Mouse (Mus musculus) heart, embryonic 14.5 days (tissue): ENCODE data around the gene Terb2. TPM values are rescaled to one million over a fixed set of nuclear protein-coding genes. Genes with fewer than 3 reads are reported as not detected.

Experiments used
- ATAC-seq: fragments of 200-750 bp; cut with Nextera tagmentation; 2 replicates; pipeline ENCODE4 v1.8.0; 2017; ENCODE audit warnings: low read depth, moderate TSS enrichment; ENCODE audit not compliant: insufficient number of reproducible peaks, insufficient read depth, low FRiP score
- H3K27ac ChIP-seq, 2 experiments: fragments of 200-500 bp in 1 of 2; fragments of 300-500 bp in 1 of 2; sonication (generic) in 1 of 2; replicated peaks in 1 of 2; 2 replicates each; pipeline ENCODE4 v1.5.1; 2012 to 2014; ENCODE audit warnings: low read depth in 2 of 2, low read length in 2 of 2, control low read depth in 1 of 2, mild to moderate bottlenecking in 1 of 2, mixed read lengths in 1 of 2; ENCODE audit not compliant: control insufficient read depth in 1 of 2, insufficient read depth in 1 of 2
- H3K27me3 ChIP-seq: fragments of 300-500 bp; sonication (generic); 2 replicates; pipeline ENCODE4 v1.6.1; 2014; ENCODE audit warnings: mild to moderate bottlenecking, low read length, control low read depth; ENCODE audit not compliant: control insufficient read depth, insufficient read depth
- H3K36me3 ChIP-seq: fragments of 300-500 bp; sonication (generic); 2 replicates; pipeline ENCODE4 v1.6.1; 2014; ENCODE audit warnings: mild to moderate bottlenecking, control low read depth, low read length, mixed read lengths; ENCODE audit not compliant: control insufficient read depth, insufficient read depth
- H3K4me1 ChIP-seq, 2 experiments: fragments of 200-500 bp in 1 of 2; fragments of 300-500 bp in 1 of 2; sonication (generic) in 1 of 2; 2 replicates each; pipeline ENCODE4 v1.6.1; 2012 to 2014; ENCODE audit warnings: low read length in 2 of 2, control low read depth in 1 of 2, mixed read lengths in 1 of 2; ENCODE audit not compliant: control insufficient read depth in 2 of 2, insufficient read depth in 2 of 2
- H3K4me2 ChIP-seq: fragments of 300-500 bp; sonication (generic); 2 replicates; pipeline ENCODE4 v1.6.1; 2014; ENCODE audit warnings: mild to moderate bottlenecking, low read length
- H3K4me3 ChIP-seq, 2 experiments: fragments of 200-500 bp in 1 of 2; fragments of 300-500 bp in 1 of 2; sonication (generic) in 1 of 2; 2 replicates each; pipeline ENCODE4 v1.5.1; 2012 to 2014; ENCODE audit warnings: low read length in 2 of 2, mild to moderate bottlenecking in 2 of 2, control low read depth in 1 of 2, low read depth in 1 of 2, moderate library complexity in 1 of 2; ENCODE audit not compliant: control insufficient read depth in 1 of 2, insufficient read depth in 1 of 2
- H3K9ac ChIP-seq: fragments of 300-500 bp; sonication (generic); 2 replicates; pipeline ENCODE4 v1.6.1; 2014; ENCODE audit warnings: mild to moderate bottlenecking, low read length
- H3K9me3 ChIP-seq: fragments of 300-500 bp; sonication (generic); 2 replicates; pipeline ENCODE4 v1.6.1; 2016; ENCODE audit warnings: low read length, control low read depth; ENCODE audit not compliant: control insufficient read depth
- WGBS: fragments of 180-500 bp; shearing (Covaris S2); extraction: QIAGEN DNeasy Blood & Tissue Kit; methylation state at CpG from one replicate; pipeline ENCODE4 v1.1.7; 2014; 5-methylcytosine and 5-hydroxymethylcytosine counted together
- polyA plus RNA-seq: library from polyadenylated mRNA; unstranded; fragments of >200 nt; fragmentation: Nextera tagmentation; extraction: Ambion mirVana; gene quantifications from 2 replicates; pipeline ENCODE4 v1.2.1, GENCODE M21; 2014

Terb2 gene
- polyA plus RNA-seq, 1 experiment from 2014 or later: not detected

DNA sequence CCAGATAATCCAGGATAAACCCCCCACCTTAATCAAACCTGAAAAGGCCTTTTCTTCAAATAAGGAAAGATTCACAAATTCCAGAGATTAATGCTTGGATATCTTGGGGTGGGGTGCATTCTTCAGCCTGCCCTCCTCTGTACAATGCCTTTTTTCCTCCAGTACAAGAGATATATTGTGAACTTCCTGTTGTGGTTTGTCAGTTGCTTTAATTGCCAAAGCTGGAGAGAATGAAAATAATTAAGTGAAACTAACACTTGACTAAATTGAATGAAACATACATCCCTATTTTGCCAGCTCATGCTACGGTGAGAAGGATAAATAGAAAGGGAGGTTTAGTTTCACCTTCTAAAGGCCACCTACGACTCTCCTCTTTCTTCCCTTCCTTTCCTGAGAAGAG, 32.2 kb downstream of the Terb2 start:
- Histone ChIP-seq H3K4me2 (no peak overlapping the region), H3K4me1 (peaks cover 0 to 3% of the 10 kb centered on the region in 2 experiments; a peak in 2 of 4 replicates), H3K4me3 (no peak overlapping the region), H3K27me3 (no peaks in the 10 kb centered on the region), H3K9ac (no peak overlapping the region), H3K36me3 (no peaks in the 10 kb centered on the region), H3K27ac (no peak overlapping the region), H3K9me3 (no peaks in the 10 kb centered on the region)
- no peak for ATAC-seq
- WGBS: 78% methylated on average over 2 of the region's 2 CpGs

GRCm38 (mm10) chr2:122221378-122221777, 35.3 kb downstream of the Terb2 start:
- Histone ChIP-seq H3K4me2 (no peak overlapping the region), H3K27ac (no peak overlapping the region), H3K9me3 (no peaks in the 10 kb centered on the region), H3K4me3 (no peak overlapping the region), H3K36me3 (no peaks in the 10 kb centered on the region), H3K27me3 (no peaks in the 10 kb centered on the region), H3K9ac (no peak overlapping the region), H3K4me1 (peaks cover 0 to 3% of the 10 kb centered on the region in 2 experiments; a peak in 2 of 4 replicates)
- WGBS: 20% methylated on average over 4 of the region's 4 CpGs
- ATAC-seq: no peak

GRCm38 (mm10) chr2:122221798-122222197, 35.7 kb downstream of the Terb2 start:
- no peak overlapping the region for H3K4me2 ChIP-seq
- no peak overlapping the region for H3K4me3 ChIP-seq
- ATAC-seq: no peak
- no peak overlapping the region for H3K9ac ChIP-seq
- WGBS: 16% methylated on average over 5 of the region's 5 CpGs
- no peaks in the 10 kb centered on the region for H3K36me3 ChIP-seq
- no peaks in the 10 kb centered on the region for H3K9me3 ChIP-seq
- no peak overlapping the region for H3K27ac ChIP-seq
- no peaks in the 10 kb centered on the region for H3K27me3 ChIP-seq
- peaks cover 0 to 3% of the 10 kb centered on the region in 2 experiments; a peak in 2 of 4 replicates for H3K4me1 ChIP-seq

- Histone ChIP-seq H3K4me2 (no peak overlapping the region), H3K4me1 (peaks cover 0 to 3% of the 10 kb centered on the region in 2 experiments; a peak in 2 of 4 replicates), H3K36me3 (no peaks in the 10 kb centered on the region), H3K27me3 (no peaks in the 10 kb centered on the region), H3K27ac (no peak overlapping the region), H3K4me3 (no peak overlapping the region), H3K9ac (no peak overlapping the region), H3K9me3 (no peaks in the 10 kb centered on the region)
- ATAC-seq: no peak
- WGBS: 66% methylated on average over 5 of the region's 5 CpGs
Measured at GRCm38 (mm10) chr2:122222272-122222671, 36.2 kb downstream of the Terb2 start.

DNA sequence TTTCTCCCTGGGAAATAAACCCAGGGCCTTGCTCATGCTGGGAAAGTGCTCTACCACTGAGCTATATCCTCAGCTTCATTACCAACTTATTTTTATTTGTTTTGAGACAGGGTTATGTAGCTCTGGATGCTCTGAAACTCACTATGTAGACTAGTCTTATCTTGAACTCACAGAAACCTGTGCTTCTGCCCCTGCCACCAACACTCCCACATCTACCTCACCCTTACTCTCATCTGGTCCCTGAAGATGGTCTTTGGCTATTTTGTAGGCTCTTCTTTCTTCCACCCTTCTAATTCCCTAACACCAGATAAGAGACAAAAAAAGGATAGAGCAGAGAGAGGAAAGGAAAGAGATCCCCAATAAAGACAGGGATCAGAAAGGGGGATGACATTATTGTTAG, 37.6 kb downstream of the Terb2 start:
- no peak overlapping the region for H3K27ac ChIP-seq
- no peak for ATAC-seq

GRCm38 (mm10) chr2:122230395-122230794, 44.3 kb downstream of the Terb2 start:
- Histone ChIP-seq H3K9ac (no peak overlapping the region), H3K4me1 (peaks cover 3% of the 10 kb centered on the region in 2 experiments), H3K4me2 (no peak overlapping the region), H3K27me3 (no peaks in the 10 kb centered on the region), H3K27ac (no peak overlapping the region), H3K9me3 (no peaks in the 10 kb centered on the region), H3K4me3 (no peak overlapping the region), H3K36me3 (no peaks in the 10 kb centered on the region)
- 83% methylated on average over 6 of the region's 6 CpGs for WGBS
- no peak for ATAC-seq

More for the DNA sequence above, 37.6 kb downstream of the Terb2 start:
- no peak overlapping the region for H3K4me3 ChIP-seq
- no peaks in the 10 kb centered on the region for H3K36me3 ChIP-seq
- no peaks in the 10 kb centered on the region for H3K27me3 ChIP-seq
- peaks cover 0 to 3% of the 10 kb centered on the region in 2 experiments; a peak in 2 of 4 replicates for H3K4me1 ChIP-seq
- H3K9ac ChIP-seq: no peak overlapping the region
- H3K4me2 ChIP-seq: no peak overlapping the region
- no peaks in the 10 kb centered on the region for H3K9me3 ChIP-seq

DNA sequence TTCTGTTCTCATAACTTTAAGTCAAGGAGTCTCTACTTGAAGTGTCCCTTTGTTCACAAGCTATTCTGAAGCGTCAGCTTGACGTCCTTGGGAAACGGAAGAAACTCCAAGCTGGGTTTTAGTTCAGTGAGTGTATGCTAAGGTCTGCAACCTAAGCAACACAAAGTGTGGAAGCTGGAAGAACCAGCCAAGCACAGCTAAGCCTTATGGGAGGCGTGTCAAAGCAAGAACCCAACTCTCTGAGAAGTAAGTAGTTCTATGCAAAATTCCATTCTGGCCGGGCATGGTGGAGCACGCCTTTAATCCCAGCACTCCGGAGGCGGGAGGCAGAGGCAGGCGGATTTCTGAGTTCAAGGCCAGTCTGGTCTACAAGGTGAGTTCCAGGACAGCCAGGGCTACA, 45.5 kb downstream of the Terb2 start:
- no peak overlapping the region for H3K4me3 ChIP-seq
- peaks cover 4 to 6% of the 10 kb centered on the region in 2 experiments for H3K4me1 ChIP-seq
- no peaks in the 10 kb centered on the region for H3K27me3 ChIP-seq
- WGBS: 87% methylated on average over 9 of the region's 9 CpGs
- no peaks in the 10 kb centered on the region for H3K9me3 ChIP-seq
- no peak overlapping the region for H3K27ac ChIP-seq
- no peak for ATAC-seq
- no peaks in the 10 kb centered on the region for H3K36me3 ChIP-seq
- no peak overlapping the region for H3K9ac ChIP-seq
- no peak overlapping the region for H3K4me2 ChIP-seq

DNA sequence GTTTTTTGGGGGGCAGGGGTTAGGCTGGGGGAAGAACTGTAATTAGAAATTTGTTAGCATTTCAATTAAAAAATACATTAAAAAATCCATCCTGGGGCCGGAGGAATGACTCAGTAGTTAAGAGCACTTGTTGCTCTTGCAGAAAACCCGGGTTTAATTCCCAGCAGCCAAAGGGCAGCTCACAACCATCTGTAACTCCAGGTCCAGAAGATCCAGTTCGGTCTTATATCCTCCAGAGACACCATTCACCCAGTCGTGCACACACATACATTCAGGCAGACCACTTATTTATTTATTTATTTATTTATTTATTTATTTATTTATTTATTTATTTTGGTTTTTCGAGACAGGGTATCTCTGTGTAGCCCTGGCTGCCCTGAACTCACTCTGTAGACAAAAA, 47.3 kb downstream of the Terb2 start:
- ATAC-seq: no peak
- WGBS: 55% methylated on average over 5 of the region's 5 CpGs
- H3K9ac ChIP-seq: no peak overlapping the region
- peaks cover 4 to 6% of the 10 kb centered on the region in 2 experiments for H3K4me1 ChIP-seq
- no peaks in the 10 kb centered on the region for H3K36me3 ChIP-seq
- no peaks in the 10 kb centered on the region for H3K9me3 ChIP-seq
- no peak overlapping the region for H3K27ac ChIP-seq
- H3K4me2 ChIP-seq: peak overlapping the region; percentile 86; the same call in 1 of the 2 replicates
- H3K27me3 ChIP-seq: no peaks in the 10 kb centered on the region
- no peak overlapping the region for H3K4me3 ChIP-seq
